Mouse (Mus musculus) brain, embryonic 14.5 days (tissue): ENCODE results near the gene Serpind1. TPM values are rescaled to one million over a fixed set of nuclear protein-coding genes. Genes with fewer than 3 reads are reported as not detected.

Experiments
- DNase-seq: peaks from one replicate; pipeline ENCODE4 v3.0.0-alpha.2; 2011; ENCODE audit warnings: low read depth
- CTCF ChIP-seq: fragments of 200-500 bp; IDR thresholded peaks from 2 replicates; pipeline ENCODE4 v1.5.1; 2012; ENCODE audit warnings: inconsistent platforms, mild to moderate bottlenecking, moderate library complexity, borderline replicate concordance; ENCODE audit not compliant: insufficient read depth, insufficient read length; ENCODE audit errors: extremely low read depth
- POLR2A ChIP-seq: fragments of 200-500 bp; IDR thresholded peaks from 2 replicates; pipeline ENCODE4 v1.6.1; 2012; ENCODE audit warnings: mild to moderate bottlenecking, inconsistent platforms, borderline replicate concordance; ENCODE audit not compliant: poor library complexity, insufficient read depth, insufficient read length, severe bottlenecking; ENCODE audit errors: extremely low read depth
- polyA plus RNA-seq: library from polyadenylated mRNA; depleted of rRNA; stranded (reverse); fragments of >200 nt; gene quantifications from 2 replicates; pipeline ENCODE4 v1.2.3, GENCODE M21; 2012

Gene Serpind1
- polyA plus RNA-seq, 1 experiment = 0.98 TPM

DNA sequence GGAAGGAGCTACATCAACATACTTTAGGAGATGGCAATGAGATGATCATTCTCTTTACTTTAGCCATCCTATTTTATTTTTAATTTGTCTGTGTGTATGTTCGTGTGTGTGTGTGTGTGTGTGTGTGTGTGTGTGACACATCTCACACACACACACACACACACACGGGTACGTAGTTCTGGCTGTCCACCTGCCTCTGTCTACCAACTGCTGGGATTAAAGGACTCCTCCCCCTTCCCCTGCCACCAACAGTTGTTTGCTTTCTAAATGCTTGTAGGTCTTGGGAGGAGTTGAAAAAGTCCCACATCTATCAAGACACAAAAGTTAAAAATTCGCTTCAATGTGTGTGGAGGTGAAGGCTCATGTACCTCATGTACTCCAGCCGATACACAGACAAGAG, 6.4 kb upstream of the Serpind1 start:
- TF ChIP-seq POLR2A (no peak), CTCF (no peak)

DNA sequence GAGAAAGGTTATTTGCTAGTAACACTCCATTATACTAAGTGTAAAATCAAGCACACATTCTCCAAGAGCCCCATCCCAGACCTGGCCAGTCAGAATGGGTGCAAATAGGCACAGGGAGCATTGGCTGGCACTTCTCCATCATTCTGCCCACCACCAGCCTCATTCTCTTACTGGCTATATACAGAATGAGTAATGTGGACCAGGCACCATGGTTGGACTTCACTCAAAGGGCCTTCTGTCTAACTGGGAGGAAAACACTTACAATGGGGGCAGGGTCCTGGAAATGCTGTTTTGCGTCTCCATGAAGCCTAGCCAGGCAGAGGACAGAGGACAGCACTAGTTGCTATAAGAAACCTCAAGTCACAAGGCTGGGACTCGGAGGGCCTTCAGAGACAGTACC, 5.1 kb upstream of the Serpind1 start:
- no peak for DNase-seq
- TF ChIP-seq POLR2A (no peak), CTCF (no peak)

More for the DNA sequence above, 6.4 kb upstream of the Serpind1 start:
- no peak for DNase-seq

DNA sequence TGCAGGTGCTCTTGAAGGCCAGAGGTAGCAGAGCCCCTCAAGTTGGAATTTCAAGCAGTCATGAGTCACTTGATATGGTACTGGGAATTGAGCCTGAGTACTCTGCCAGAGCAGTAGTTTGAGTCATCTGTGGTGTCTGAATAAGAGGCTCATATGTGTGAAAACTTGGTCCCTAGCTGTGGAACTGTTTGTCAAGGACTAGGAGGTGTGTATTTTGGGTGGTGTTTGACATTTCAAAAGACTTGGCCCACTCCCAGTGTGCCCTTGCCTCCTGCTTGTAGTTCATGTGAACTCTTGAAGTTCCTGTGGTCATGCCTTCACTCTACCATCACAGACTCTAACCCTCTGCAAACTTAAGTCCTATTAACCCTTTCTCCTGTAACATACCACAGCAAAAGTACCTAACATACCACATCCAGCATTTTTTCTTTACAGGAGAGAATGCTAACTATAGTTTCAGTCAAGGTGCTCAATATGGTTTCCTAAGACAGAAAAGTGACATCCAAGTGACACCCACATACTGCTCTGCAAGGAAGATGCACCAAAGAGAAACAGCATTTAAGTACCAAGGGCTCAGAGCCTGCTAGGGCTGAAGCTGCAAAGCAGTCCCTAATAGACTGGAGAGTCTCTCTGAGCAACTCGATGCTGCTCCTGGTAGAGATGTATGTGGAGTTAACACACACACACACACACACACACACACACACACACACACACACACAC, 1.2 kb upstream of the Serpind1 start:
- DNase-seq = no peak
- TF ChIP-seq POLR2A = no peak
- no peak for TF ChIP-seq CTCF

DNA sequence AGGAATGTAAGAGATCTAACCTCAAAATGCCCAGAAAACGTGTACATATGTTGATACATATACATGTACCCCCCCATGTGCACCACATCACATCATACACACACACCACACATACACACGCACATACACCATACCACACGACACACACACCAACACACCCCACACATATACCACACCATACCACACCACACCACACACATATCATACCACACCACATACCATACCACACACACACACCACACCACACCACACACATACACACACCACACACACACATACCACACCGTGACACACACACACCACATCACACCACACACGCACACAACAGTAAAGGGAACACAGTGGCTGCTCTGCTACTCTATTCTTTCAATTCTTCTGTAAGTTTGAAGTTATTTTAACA, 684 bp downstream of the Serpind1 start:
- DNase-seq = no peak
- no peak for TF ChIP-seq CTCF
- TF ChIP-seq POLR2A = no peak

DNA sequence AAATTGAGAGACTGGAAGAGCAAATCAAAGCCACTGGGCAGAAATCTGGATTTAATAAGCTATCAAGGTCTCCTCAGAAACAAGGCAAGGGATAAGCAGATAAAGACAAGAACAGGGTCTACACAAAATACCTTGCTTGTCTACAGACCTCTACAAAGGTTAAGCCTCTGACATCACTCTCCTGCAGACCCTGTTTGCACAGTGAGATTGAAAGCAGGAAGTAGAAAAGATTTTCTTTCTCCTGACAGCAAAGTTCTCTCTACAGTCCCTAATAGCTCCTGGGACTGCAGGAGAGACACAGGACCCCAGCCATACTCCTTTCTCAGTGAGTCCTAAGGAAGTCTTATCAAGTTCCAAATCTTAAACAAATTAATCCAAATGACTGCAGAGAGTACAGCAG, 3.4 kb downstream of the Serpind1 start:
- DNase-seq = no peak
- TF ChIP-seq POLR2A = no peak

DNA sequence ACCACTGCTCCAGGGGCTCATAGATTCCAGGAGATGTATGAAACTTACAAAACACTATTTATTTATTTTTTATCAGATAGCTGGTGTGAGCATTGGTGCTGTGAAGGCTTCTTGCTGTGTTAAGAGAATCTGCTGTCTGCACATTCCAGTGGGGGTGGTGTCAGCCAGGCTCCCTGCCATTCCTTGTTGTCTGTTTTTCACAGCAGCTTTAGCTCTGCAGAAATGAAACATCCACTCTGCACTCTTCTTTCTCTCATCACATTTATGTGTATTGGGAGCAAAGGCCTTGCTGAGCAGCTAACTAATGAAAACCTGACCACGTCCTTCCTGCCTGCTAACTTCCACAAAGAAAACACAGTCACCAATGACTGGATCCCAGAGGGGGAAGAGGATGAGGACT, 4.9 kb downstream of the Serpind1 start:
- no peak for DNase-seq
- TF ChIP-seq POLR2A (no peak), CTCF (no peak)

DNA sequence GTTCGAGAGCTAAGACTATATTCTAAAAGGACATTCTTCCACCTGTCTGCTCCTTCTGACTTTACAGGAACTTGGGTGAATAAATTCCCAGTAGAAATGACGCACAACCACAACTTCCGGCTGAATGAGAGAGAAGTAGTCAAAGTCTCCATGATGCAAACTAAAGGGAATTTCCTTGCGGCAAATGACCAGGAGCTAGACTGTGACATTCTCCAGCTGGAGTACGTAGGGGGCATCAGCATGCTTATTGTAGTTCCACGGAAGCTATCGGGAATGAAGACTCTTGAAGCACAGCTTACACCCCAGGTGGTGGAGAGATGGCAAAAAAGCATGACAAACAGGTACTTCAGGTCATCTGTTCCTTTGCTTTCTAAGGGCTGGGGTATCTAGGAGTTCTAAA, 8.5 kb downstream of the Serpind1 start:
- no peak for DNase-seq
- no peak for TF ChIP-seq POLR2A
- no peak for TF ChIP-seq CTCF

DNA sequence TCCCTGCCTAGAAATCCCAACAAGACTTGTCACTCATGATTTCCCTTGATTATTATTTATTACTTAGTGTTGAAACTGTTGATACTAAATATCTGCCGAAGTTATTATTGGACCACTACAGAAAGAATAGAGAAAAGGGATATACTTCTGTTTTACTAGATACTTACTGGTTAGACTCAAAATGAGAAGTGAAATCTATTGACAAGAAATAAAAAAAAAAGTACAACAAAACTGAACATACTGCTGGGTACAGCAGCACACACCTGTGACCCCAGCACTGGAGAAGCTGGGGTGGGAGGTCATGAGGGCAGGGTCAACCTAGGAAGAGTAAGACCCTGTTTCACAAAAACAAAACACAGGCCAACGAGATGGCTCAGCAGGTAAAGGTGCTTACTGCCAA, 9.5 kb downstream of the Serpind1 start:
- DNase-seq = no peak
- TF ChIP-seq CTCF = no peak
- TF ChIP-seq POLR2A = no peak

DNA sequence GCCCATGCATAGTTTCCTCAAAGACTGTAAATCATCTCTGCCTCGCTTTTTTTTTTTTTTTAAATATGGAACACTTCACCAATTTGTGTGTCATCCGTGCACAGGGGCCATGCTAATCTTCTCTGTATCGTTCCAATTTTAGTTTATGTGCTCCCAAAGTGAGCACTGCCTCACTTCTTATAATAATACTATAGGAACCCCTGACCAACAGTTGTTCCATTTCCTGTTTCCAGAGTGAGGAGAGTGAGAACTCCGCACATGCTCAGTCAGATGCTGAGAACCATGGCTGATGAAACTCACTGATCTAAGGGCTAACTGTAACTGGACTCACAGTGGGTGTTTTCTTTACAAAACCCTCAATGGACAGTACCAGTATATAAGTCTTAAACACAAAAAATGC, 10.7 kb downstream of the Serpind1 start:
- TF ChIP-seq CTCF (no peak), POLR2A (no peak)
- DNase-seq = no peak

DNA sequence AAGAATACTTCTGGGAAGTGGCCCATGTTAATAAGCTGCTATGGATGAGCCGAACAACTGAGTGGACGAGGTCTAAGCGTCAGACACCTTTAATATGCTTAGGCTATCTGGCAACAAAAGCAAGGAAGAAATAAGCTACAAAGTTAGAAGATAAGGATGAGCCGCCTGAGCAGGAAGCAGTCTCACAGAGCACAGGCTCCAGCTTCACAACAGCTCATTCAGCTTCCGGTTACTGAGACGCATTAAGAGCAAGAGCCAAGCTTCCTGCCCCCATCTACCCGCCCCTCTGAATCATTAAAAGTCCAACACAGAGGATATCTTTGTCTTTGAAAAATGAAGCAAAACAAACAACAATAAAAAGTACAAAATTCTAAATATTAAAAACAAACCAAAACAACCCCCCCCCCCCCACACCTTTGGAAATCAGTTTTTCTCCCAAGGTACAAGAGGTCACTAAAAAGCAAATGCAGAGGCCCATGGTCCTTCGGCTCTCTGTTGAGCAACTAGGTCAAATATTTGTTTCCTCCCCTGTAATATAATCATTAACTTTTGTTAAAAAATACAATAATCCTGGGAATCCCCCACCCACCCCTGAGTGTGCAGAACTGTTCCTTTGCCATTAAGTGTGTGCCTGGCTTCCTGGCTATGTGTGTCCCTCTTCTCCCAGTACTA, 14.1 kb downstream of the Serpind1 start:
- no peak for DNase-seq
- TF ChIP-seq POLR2A (no peak), CTCF (no peak)

DNA sequence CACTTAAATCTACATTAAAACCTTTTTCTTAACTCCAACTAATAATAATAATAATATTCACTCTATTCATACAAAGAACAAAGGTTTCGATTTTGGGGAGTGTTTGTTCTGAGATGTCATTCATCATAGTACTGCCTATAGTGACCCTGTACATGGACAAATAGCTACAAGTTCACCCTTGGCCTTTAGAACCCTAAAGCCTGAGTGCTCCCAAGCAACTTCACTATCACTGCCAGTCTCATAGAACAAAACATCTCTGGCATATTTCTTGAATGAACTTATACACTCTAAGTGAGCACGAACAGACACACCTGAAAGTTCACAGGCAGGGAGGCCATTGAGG, 14.6 kb downstream of the Serpind1 start:
- no peak for TF ChIP-seq POLR2A
- DNase-seq = no peak

DNA sequence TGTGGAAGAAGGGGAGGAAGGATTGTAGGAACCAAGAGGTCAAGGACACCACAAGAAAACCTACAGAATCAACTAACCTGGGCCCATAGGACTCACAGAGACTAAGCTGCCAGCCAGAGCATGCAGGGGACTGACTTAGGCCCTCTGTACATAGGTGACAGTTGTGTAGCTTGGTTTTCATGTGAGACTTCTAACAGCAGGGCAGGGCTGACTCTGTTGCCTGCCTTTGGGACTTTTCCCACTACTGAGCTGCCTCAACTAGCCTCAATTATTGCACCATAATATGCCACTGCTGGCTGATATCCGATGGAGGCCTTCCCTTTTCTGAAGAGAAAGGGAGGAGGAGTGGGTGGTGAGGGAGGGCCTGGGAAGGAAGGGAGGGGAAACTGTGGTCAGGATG, 15.6 kb downstream of the Serpind1 start:
- DNase-seq = no peak
- no peak for TF ChIP-seq CTCF
- no peak for TF ChIP-seq POLR2A
